Mouse (Mus musculus) brain, embryonic 14.5 days (tissue): ENCODE data around the gene Plcb4. TPM values are rescaled to one million over a fixed set of nuclear protein-coding genes. Genes with fewer than 3 reads are reported as not detected.

Experiments used
- DNase-seq: peaks from one replicate; pipeline ENCODE4 v3.0.0-alpha.2; 2011; ENCODE audit warnings: low read depth
- CTCF ChIP-seq: fragments of 200-500 bp; IDR thresholded peaks from 2 replicates; pipeline ENCODE4 v1.5.1; 2012; ENCODE audit warnings: inconsistent platforms, mild to moderate bottlenecking, moderate library complexity, borderline replicate concordance; ENCODE audit not compliant: insufficient read depth, insufficient read length; ENCODE audit errors: extremely low read depth
- POLR2A ChIP-seq: fragments of 200-500 bp; IDR thresholded peaks from 2 replicates; pipeline ENCODE4 v1.6.1; 2012; ENCODE audit warnings: mild to moderate bottlenecking, inconsistent platforms, borderline replicate concordance; ENCODE audit not compliant: poor library complexity, insufficient read depth, insufficient read length, severe bottlenecking; ENCODE audit errors: extremely low read depth
- polyA plus RNA-seq: library from polyadenylated mRNA; depleted of rRNA; stranded (reverse); fragments of >200 nt; gene quantifications from 2 replicates; pipeline ENCODE4 v1.2.3, GENCODE M21; 2012

Gene Plcb4
- polyA plus RNA-seq, 1 experiment = 40.1 TPM

GRCm38 (mm10) chr2:135954760-135955548 lies 296.1 kb downstream of the Plcb4 start:
- no peak for DNase-seq
- TF ChIP-seq CTCF (no peak), POLR2A (no peak)

DNA sequence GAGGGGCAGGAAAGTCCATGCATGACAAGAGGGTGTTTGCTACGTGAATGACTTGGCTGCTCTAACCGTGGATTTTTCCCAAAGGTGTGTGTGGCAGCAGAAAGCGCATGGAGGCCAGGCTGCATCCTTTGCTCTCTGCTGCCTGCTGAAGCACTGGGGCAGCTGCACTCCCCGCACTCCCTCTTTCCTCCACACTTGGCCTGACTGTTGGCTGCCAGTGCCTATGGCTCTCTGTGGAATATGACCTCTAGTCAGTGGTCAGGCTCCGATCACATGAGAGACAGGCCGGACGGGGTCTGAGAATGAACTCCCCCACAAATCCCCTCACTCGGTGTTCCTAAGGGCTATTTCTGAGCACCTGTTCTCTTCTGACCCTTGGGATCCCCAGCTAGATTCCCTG lies 297.0 kb downstream of the Plcb4 start:
- no peak for TF ChIP-seq CTCF
- TF ChIP-seq POLR2A = no peak
- DNase-seq = no peak

GRCm38 (mm10) chr2:135957689-135958088 lies 298.9 kb downstream of the Plcb4 start:
- peak; percentile 82 for DNase-seq
- TF ChIP-seq POLR2A (no peak), CTCF (peak; percentile 96)

DNA sequence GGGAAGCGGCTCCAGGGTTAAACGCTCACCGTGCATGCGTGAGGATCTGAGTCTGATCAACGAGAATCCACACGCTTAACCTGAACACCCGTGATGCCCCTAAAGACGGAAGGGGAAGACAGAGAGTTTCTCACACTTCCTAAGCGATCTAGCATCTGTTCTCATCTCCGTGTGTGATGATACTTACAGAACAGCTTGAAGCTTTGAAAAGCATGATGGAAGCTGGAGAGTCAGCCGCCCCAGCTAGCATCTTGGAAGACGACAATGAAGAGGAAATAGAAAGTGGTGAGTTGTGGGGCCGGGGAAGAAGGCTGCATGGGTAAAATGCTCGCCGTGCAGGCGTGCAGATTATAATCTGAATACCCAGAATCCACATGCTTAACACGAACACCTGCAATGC lies 299.6 kb downstream of the Plcb4 start:
- DNase-seq = no peak
- no peak for TF ChIP-seq CTCF
- no peak for TF ChIP-seq POLR2A

DNA sequence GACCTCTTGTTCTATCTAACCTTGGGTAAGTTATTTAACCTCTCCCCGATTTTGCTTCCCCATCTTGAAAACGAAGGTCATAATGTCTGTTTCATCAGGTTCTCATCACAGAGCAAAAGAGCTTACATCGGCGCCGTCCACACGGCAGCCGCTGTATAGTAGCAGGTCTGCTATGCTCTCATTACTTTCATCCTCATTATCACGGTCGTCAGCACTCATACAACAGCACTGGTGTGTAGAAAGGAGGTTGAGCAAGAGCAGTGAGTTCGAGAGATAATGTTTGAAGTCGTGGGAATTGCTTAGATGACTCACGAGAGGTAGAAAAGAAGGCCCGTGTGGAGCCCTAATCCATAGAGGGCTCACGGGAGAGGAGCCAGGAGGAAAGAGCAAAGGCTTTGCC lies 304.3 kb downstream of the Plcb4 start:
- no peak for TF ChIP-seq POLR2A
- TF ChIP-seq CTCF = no peak
- DNase-seq = no peak

DNA sequence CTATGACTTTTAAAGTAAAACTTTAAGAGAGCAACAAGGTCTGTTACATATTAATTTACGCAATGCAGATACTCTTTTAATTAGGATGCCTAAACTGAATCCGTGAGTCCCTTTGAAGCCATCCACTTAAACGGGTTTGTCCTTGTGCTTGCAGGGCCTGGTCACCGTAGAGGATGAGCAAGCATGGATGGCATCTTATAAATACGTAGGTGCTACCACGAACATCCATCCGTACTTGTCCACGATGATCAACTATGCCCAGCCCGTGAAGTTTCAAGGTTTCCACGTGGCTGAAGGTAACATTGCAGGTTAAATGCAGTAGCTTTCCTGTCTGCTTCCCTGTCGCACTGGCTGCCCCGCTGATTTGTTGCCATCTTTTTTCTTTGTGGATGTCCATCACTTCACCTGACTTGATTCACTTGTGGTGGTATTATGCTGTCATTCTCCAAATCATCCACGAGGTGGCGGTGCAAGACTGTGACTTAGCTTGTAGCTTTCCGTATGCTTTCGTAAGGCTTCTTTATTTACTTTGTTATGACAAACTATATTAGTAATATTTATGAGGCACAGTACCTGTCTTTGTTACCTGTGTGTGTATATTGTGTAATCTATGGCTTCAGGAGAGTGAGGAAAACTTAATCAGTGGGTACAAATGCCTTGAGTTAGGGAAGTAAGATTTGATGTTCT lies 308.2 kb downstream of the Plcb4 start:
- peak; percentile 81 for DNase-seq
- TF ChIP-seq POLR2A (no peak), CTCF (peak; percentile 79; the same call in 1 of the 2 replicates)

DNA sequence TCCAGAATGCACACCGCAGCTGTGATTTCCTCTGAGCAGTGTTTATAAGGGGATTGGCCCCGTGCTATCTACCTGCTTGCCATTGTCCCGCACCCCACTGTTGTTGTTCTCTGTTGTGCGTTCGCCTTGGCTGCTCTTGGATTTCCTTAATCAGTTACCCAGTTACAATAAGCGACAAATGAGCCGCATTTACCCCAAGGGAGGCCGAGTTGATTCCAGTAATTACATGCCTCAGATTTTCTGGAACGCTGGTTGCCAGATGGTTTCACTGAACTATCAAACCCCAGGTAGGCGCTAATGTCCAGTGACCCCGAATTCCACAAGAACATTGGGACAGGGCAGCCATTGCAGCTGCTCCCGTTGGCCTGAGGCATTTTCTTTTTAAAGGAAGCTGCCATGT lies 309.3 kb downstream of the Plcb4 start:
- TF ChIP-seq POLR2A (no peak), CTCF (no peak)

GRCm38 (mm10) chr2:135970902-135971301 lies 312.1 kb downstream of the Plcb4 start:
- no peak for TF ChIP-seq CTCF
- TF ChIP-seq POLR2A = no peak
- DNase-seq = no peak

More for the DNA sequence above, 309.3 kb downstream of the Plcb4 start:
- peak; percentile 71 for DNase-seq

DNA sequence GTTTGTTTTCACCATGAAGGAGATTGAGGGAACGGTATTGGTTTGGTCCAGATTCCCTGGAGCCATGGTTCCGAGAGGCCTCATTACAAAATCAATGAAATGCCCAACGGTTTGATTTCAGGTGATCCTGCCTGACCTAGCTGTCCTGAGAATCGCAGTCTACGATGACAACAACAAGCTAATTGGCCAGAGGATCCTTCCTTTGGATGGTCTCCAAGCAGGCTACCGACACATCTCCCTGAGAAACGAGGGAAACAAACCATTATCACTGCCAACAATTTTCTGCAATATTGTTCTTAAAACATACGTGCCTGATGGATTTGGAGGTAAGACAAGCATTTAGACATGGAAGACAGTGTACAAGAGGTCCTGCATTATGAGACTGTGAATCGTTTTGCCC lies 317.2 kb downstream of the Plcb4 start:
- no peak for DNase-seq
- TF ChIP-seq CTCF = no peak
- TF ChIP-seq POLR2A = no peak

DNA sequence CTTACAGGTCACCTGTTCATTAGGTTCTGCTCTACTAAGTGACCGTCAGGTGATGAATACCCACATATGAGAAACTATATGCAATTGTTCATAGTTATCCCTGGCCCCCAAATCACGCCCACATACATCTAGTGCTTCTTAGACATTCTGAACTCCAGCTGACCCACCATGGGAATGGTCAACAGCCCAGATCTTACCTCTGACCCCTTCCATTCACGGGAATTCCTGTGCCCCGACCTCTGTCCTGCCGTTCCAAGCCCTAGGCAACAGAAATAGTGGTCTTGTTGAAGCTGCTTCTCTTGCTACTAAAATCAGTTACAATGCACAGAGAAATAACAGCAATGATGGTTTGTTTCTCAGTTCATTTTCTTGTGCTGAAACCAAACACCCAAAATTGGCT lies 320.0 kb downstream of the Plcb4 start:
- TF ChIP-seq CTCF = no peak
- no peak for TF ChIP-seq POLR2A
- no peak for DNase-seq

- DNase-seq = no peak
Measured at GRCm38 (mm10) chr2:135980428-135980827, 321.6 kb downstream of the Plcb4 start.

More at GRCm38 (mm10) chr2:135980428-135980827, 321.6 kb downstream of the Plcb4 start:
- TF ChIP-seq CTCF = no peak
- TF ChIP-seq POLR2A = no peak
